Mouse (Mus musculus) mesoderm, embryonic 11.5 days (tissue): ENCODE measurements at regions not wholly inside any gene's neighbourhood (a gene's known extent, or its start where the extent isn't known, plus 50 kb on each side); places are given as distances from the start of the nearest gene placed in this dataset.

ENCODE experiments used
- DNase-seq: peaks from one replicate; pipeline ENCODE4 v3.0.0-alpha.2; 2012; ENCODE audit warnings: low read depth, low spot score

DNA sequence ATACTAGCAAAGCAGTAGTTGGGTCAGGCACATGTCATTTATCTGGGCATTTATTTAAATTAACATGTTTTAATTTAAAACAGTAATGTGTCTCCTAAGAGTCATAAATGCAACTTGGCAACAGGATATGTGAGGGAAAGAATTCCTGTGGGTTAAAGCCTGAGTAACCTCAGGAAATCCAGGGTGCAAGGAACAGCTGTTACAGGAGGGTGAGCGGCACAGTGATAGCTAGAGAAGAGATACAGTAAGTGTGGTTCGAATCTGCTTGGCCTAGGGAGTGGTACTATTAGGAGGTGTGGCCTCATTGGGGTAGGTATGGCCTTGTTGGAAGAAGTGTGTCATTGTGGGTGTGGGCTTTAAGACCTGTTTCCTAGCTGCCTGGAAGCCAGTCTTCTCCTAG, 66.3 kb upstream of the Slc30a5 start:
- no peak for DNase-seq

DNA sequence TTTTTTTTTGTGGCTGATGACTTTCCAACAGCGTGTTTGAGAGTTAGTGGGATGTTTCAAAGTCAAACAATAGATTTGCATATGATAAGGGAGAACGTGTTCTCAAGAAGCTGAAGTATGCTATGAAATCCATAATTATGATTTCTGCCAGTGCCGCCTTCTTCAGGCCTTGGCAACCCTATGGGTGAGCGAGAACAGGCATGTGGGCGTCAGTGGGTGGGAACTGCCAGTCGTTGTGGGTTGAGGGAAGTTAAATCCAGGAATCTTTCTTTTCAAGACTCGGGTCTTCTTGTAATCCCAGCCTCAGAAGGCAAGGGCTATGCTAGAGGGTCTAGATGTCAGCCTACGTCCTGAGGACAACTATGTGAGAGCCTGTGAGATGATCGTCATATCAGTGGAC, 60.6 kb upstream of the Slc30a5 start:
- DNase-seq: no peak

DNA sequence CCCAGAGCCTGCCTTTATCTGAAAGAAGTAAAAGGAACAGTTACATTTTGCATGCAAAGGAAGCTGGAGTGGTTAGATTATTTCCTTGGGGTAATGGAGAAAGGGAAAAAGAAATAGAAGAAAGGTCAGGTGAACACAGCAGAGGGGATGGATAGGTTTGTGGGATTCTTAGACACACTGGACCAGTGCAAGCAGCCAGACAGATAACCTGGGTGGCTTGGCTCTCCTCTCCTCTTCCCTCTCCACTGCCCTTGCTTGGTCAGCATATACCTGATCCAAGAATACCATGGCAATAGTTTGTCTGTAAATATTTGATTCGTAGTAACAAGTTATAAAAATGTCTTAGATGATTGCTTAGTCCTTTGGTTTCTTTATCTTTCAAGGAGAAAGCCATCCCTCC, 59.9 kb upstream of the Slc30a5 start:
- no peak for DNase-seq

DNA sequence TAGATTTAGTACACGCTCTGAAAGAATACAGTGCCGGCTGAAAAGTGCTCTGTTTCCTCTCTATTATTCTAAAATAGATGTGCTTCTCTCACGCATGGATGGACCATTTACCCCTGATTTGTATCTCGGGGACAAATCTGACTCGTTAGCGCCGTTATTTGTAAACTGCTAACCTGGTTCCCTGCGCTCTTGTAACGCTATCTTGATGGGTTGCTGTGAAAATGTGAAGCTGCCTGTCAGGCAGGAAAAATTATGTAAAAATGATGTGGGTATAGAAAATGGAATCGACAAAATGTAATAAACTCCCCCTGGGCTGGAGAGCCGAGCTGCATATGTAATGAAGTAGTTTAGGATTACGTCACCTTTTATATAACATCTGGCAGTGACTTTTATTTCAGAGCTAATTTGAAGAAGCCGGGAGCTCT, 59.4 kb upstream of the Slc30a5 start:
- DNase-seq: no peak

DNA sequence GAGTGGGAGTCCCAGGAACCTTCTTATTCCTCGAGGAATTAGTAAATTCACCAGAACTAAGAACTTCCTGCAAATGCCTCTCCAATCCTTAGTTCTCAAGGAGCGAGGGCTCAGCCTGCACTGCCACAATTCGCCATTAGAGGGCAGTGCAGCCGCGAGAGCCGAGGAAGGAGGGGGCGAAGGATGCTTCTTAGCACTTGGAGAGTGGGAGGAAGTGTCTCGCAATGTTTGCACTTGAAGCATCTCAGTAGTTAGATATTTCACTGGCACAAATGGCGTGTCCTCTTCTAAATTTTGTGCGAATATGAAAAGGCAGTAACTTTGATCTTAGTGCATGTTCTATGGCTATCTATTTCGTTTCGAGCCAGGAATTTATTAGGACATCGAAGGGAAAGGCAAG, 59.0 kb upstream of the Slc30a5 start:
- DNase-seq: peak; percentile 76

DNA sequence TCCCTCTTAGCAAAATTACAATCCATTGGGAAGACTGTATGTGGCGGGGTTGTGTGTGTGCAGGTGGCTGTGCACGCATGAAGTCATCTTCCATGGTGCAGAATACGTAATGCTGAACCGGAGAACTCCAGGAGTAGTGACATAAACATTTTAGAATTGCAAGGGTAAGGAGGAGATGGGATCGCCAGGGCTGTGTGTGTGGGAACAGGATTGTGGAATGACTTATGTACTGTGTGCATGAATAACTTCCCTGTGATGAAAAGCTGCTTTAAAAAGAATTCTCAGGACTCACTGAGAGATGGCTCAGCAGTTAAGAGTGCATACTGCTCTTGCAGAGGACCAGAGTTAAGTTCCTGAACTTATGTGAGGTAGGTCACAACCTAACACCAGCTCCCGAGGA, 57.2 kb upstream of the Slc30a5 start:
- DNase-seq: no peak

DNA sequence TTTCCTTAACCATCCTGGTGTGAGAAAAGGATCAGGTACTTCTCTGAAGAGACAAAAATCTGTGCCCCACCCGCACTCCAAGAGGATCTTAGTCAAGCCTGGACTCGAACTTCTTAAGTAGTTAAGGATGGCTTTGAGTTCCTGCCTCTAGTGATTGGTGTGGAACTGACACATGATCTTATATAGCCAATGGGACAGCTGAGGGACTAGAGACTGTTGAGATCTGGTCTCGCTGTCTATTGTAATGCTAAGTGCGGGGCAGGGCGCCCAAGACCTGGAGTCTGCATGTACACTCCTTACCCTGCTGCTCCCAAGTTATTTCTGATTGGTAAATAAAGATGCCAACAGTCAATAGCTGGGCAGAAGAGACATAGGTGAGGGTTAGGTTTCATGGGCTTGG, 55.3 kb upstream of the Slc30a5 start:
- no peak for DNase-seq

DNA sequence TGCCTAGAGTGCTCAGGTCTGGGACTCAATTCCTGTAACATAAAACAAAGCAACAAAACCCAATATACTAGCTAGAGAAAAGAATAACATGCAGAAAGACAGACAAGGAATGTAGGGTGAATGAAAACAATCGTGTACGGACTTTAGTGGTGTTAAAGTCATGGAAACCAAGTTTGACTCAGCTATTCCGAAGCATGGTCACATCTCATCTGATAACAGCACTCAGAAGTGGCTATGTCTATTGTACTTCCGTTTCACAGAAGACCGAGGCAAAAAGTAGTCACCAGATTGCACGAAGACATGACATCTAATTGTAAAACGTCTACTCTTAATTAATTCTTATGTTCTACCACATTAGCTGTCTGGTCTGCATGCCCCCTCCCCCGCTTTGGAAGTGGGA, 50.5 kb upstream of the Slc30a5 start:
- no peak for DNase-seq
